Mouse (Mus musculus) layer of hippocampus, adult 2 months (tissue): ENCODE measurements around the gene Nthl1. TPM values are rescaled to one million over a fixed set of nuclear protein-coding genes. Genes with fewer than 3 reads are reported as not detected.

Source experiments
- DNase-seq, 2 experiments: peaks; one replicate each; pipeline ENCODE4 v3.0.0; 2022; ENCODE audit warnings: low spot score in 2 of 2
- H3K27ac ChIP-seq: fragments of 200-600 bp; 2 replicates; pipeline ENCODE4 v1.8.1; 2022
- H3K4me3 ChIP-seq: fragments of 200-600 bp; 2 replicates; pipeline ENCODE4 v1.8.1; 2022; ENCODE audit warnings: mild to moderate bottlenecking
- CTCF ChIP-seq: fragments of 200-600 bp; conservative IDR thresholded peaks from 2 replicates; pipeline ENCODE4 v1.8.1; 2022; ENCODE audit warnings: antibody characterized with exemption, mild to moderate bottlenecking, moderate library complexity
- microRNA-seq, 2 experiments: library from miRNA; unstranded; fragments of <30 nt; microRNA quantifications; one replicate each; pipeline ENCODE4 v1.2.0; 2021
- total RNA-seq, 2 experiments: library from RNA; stranded (reverse); gene quantifications; 2 replicates each; pipeline ENCODE4 v1.2.3; 2021

Gene Nthl1
- total RNA-seq, 2 experiments from 2014 or later, result 6.2 to 6.8 TPM

DNA sequence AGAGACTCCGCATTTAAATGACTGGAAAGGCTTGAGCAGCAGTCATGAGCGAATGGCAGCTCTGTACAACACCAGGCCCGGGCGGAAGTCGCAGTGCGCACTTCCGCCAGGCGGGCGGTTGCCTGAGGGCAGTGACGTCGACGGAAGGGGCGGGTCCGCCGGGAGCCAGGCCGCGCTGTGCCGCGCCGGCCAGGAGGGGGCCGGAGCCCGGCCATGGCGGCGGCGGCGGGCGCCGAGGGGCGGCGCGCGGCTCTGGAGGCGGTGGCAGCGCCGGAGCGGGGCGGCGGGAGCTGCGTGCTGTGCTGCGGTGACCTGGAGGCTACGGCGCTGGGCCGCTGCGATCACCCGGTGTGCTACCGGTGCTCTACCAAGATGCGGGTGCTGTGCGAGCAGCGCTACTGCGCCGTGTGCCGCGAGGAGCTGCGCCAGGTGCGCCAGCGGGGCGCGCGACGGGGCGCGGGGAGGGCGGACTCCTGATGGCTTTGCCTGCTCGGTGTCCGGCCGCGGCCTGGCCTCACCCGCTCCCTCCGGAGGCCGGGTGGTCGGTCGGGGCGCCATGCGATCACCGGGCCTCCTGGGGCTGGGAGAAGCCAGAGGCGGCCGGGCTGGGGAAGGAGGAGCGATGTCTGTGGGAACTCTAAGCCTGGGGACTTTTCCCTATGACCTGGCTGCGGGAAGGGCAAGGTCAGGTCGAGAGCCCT lies 37.2 kb downstream of the Nthl1 start, which contains the start of gene Zfp598:
Gene Zfp598 (plus strand): TSS at position 143 of the 701 bp plus-strand sequence.
- peak within 1 kb of the TSS; percentile 94 for H3K27ac ChIP-seq
- peak within 1 kb of the TSS; percentile 90 for H3K4me3 ChIP-seq
- peak; percentile 66 for TF ChIP-seq CTCF
- peak; percentile 95 to 97 for DNase-seq

- no peak for TF ChIP-seq CTCF
- H3K4me3 ChIP-seq, result peak overlapping the region; percentile 90
- H3K27ac ChIP-seq, result peak overlapping the region; percentile 94
- DNase-seq, result no peak
Measured at GRCm38 (mm10) chr17:24670246-24670844, 37.9 kb downstream of the Nthl1 start.

- no peak for DNase-seq
- Histone ChIP-seq H3K27ac (no peak overlapping the region), H3K4me3 (peak overlapping the region; percentile 1; the same call in 1 of the 2 replicates)
- TF ChIP-seq CTCF, result no peak
Measured at GRCm38 (mm10) chr17:24671346-24671745, 38.9 kb downstream of the Nthl1 start.

DNA sequence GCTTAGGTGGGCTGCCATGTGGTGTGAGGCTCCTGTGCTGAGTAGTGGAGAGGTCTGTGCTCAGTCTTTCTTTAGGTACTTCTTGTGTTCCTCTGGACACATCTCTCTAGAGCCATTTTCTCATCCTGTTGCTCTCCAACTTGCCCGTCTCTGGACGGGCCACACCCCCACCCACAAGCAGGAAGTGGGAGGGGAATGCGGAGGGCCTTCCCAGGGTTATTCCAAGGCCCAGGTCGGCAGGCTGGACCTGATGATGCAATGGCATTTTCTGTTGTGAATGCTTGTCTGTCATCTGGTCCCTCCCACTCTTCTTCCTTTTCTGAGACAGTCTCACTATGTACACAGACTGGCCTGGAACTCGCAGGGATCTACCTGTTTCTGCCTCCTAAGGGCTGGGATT lies 39.7 kb downstream of the Nthl1 start:
- no peak overlapping the region for H3K4me3 ChIP-seq
- DNase-seq, result no peak
- no peak overlapping the region for H3K27ac ChIP-seq
- TF ChIP-seq CTCF, result no peak

DNA sequence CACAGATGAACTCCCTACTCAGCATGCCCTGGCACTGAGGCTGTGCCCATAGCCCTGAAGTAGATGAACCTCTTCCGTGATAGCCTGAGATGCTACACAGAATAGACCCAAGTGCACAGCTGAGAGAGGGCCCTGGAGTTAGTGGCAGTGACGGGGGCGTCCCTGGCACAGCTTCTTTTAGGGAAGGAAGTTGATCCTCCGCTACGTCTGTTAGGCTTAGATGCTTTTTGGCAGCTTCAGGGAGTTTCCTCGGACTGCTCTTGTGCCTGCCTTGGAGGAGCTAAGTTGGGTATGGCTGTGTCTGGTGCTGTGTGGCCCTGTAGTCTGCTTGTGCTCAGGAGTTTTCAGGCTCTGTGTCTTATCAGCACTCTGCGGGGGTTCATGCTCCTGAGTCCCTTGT lies 41.8 kb downstream of the Nthl1 start:
- no peak for TF ChIP-seq CTCF
- Histone ChIP-seq H3K4me3 (no peak overlapping the region), H3K27ac (no peak overlapping the region)
- DNase-seq, result peak; percentile 51 to 75

DNA sequence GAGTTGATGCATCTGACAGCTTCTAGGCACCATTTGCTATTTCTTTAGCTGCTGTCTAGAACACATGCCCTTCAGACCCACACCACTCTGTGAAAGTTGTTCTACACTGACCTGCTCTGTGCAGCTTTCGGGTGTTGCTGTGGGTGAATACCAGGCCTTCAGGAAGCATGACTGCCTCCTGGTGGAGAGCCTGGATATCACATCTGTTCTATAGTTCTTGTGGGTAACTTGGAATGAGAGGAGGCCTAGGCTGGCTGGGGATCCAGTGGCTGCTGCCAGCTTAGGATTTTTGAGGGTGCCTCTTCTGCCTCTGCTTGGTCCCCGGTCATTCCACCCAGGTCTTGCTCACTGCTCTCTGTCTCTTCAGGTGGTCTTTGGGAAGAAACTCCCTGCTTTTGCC lies 43.7 kb downstream of the Nthl1 start:
- DNase-seq, result peak in 1 of 2 experiments; percentile 71
- TF ChIP-seq CTCF, result peak; percentile 86
- H3K27ac ChIP-seq, result no peak overlapping the region
- H3K4me3 ChIP-seq, result no peak overlapping the region

- DNase-seq, result no peak
- no peak overlapping the region for H3K4me3 ChIP-seq
- no peak overlapping the region for H3K27ac ChIP-seq
- TF ChIP-seq CTCF, result no peak
Measured at GRCm38 (mm10) chr17:24676877-24677276, 44.4 kb downstream of the Nthl1 start.

DNA sequence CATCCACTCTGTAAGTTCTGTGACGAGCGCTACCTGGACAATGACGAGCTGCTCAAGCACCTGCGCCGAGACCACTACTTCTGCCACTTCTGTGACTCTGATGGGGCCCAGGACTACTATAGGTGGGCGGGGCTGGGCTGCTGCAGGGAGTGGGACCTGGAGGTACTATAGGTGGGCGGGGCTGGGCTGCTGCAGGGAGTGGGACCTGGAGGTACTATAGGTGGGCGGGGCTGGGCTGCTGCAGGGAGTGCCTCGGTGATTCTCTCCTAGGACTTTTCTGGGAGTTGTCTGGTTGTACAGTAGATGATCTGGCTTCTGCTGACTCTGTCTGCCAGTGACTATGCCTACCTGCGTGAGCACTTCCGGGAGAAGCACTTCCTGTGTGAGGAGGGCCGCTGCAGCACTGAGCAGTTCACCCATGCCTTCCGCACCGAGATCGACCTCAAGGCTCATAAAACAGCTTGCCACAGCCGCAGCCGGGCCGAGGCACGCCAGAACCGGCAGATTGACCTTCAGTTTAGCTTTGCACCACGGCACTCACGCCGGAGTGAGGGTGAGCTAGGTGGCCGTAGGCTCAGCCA lies 45.1 kb downstream of the Nthl1 start:
- Histone ChIP-seq H3K4me3 (no peak overlapping the region), H3K27ac (no peak overlapping the region)
- no peak for TF ChIP-seq CTCF
- no peak for DNase-seq

GRCm38 (mm10) chr17:24686514-24686913 lies 54.0 kb downstream of the Nthl1 start:
- no peak overlapping the region for H3K4me3 ChIP-seq
- no peak overlapping the region for H3K27ac ChIP-seq
- no peak for TF ChIP-seq CTCF
- no peak for DNase-seq

DNA sequence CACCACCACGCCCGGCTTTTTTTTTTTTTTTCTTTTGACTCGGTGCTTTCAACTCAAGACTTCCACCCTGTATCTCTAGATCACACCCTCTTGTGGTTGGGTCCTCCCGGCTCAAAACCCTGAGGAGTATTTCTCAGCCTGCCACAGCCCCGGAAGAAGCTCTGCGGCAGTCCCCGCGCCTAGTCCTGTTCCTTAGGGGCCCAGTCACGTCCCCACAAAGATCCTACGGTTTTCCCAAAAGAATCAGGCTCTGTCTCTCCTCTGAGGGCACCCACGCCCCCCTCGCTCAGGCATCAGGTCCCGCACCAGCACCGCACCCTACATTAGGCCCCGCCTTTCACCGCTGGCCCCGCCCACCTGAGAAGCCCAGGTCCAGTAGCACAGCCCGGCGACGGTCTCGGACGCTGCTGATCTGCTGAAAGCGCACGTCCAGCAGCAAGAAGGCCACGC lies 54.7 kb downstream of the Nthl1 start:
- Histone ChIP-seq H3K27ac (no peak overlapping the region), H3K4me3 (peak overlapping the region; percentile 89)
- no peak for DNase-seq
- TF ChIP-seq CTCF, result no peak

DNA sequence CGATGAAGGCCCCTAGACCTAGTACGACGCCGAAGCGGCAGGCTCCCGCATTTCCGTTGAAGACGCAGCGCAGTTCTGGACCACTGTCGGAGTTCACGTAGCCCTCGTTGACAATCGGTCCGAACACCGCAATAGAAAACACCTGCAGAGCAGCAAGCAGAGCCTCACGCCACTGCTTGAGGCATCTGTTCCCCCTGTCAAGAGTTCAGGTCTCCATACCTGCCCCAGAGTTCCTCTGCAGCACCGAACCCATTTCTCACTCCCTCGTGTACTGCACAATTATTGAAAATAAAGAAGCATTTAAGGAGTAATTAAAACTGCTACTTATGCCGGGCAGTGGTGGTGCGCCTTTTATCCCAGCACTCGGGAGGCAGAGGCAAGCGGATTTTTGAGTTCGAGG lies 55.1 kb downstream of the Nthl1 start:
- no peak for TF ChIP-seq CTCF
- DNase-seq, result no peak
- Histone ChIP-seq H3K4me3 (peak overlapping the region; percentile 89), H3K27ac (no peak overlapping the region)

Small RNA genes lying within 50 kb of the gene (microRNA-seq; reads per million reads assigned to microRNA genes)
- 6.4 to 11.2 reads per million in 2 experiments for gene Gm24589

Other genes with a start within 250 kb of the Nthl1 start
- gene Rnps1, start 218.1 kb upstream of the Nthl1 start, total RNA-seq, result 100 to 1,000 TPM; 127 to 134 TPM
- gene Eci1, start 206.0 kb upstream of the Nthl1 start, total RNA-seq, result 10 to 100 TPM; 30.7 to 35.5 TPM
- 10 to 100 TPM in 1 of 2 experiments, 1 to 10 TPM in 1; 5.4 to 10.7 TPM for gene Dnase1l2, start 189.6 kb upstream of the Nthl1 start, total RNA-seq
- 10 to 100 TPM; 34.0 to 39.4 TPM for gene E4f1, start 162.4 kb upstream of the Nthl1 start, total RNA-seq
- 10 to 100 TPM; 58.2 to 62.7 TPM for gene Pgp, start 162.3 kb upstream of the Nthl1 start, total RNA-seq
- gene Bricd5, start 158.8 kb upstream of the Nthl1 start, total RNA-seq, result 1 to 10 TPM; 2.0 to 2.3 TPM
- 10 to 100 TPM; 36.0 to 44.9 TPM for gene Mlst8, start 153.6 kb upstream of the Nthl1 start, total RNA-seq
- 100 to 1,000 TPM; 153 to 158 TPM for gene Caskin1, start 144.1 kb upstream of the Nthl1 start, total RNA-seq
- 10 to 100 TPM; 87.9 to 95.5 TPM for gene Traf7, start 104.7 kb upstream of the Nthl1 start, total RNA-seq
- 10 to 100 TPM; 78.2 to 82.2 TPM for gene Rab26, start 98.5 kb upstream of the Nthl1 start, total RNA-seq
- gene Pkd1, start 82.8 kb upstream of the Nthl1 start, total RNA-seq, result 10 to 100 TPM; 87.0 to 93.3 TPM
- gene Tsc2, start 50 bp upstream of the Nthl1 start, total RNA-seq, result 100 to 1,000 TPM; 192 to 223 TPM
- 10 to 100 TPM; 41.9 to 44.1 TPM for gene Slc9a3r2, start 17.6 kb downstream of the Nthl1 start, total RNA-seq
- gene Npw, start 25.8 kb downstream of the Nthl1 start, total RNA-seq, result 1 to 10 TPM; 2.0 to 2.3 TPM
- 10 to 100 TPM; 36.6 to 43.9 TPM for gene Zfp598, start 37.0 kb downstream of the Nthl1 start, total RNA-seq
- 100 to 1,000 TPM; 146 to 155 TPM for gene Syngr3, start 57.3 kb downstream of the Nthl1 start, total RNA-seq
- 10 to 100 TPM; 22.3 to 22.4 TPM for gene Gfer, start 63.5 kb downstream of the Nthl1 start, total RNA-seq
- gene Noxo1, start 63.6 kb downstream of the Nthl1 start, total RNA-seq, result 1 to 10 TPM; 3.3 to 3.4 TPM
- gene Tbl3, start 75.0 kb downstream of the Nthl1 start, total RNA-seq, result 10 to 100 TPM; 30.9 to 32.8 TPM
- gene Rnf151, start 85.4 kb downstream of the Nthl1 start, total RNA-seq, result under 1 TPM in 1 of 2 experiments, not detected in 1; 0.56 TPM
- gene Rps2, start 85.4 kb downstream of the Nthl1 start, total RNA-seq, result 100 to 1,000 TPM; 302 to 315 TPM
- 100 to 1,000 TPM; 210 to 227 TPM for gene Ndufb10, start 91.8 kb downstream of the Nthl1 start, total RNA-seq
- gene Rpl3l, start 95.1 kb downstream of the Nthl1 start, total RNA-seq, result under 1 TPM; 0.38 to 0.61 TPM
- gene Msrb1, start 104.0 kb downstream of the Nthl1 start, total RNA-seq, result 10 to 100 TPM; 32.0 to 40.8 TPM
- not detected for gene Hs3st6, start 120.3 kb downstream of the Nthl1 start, total RNA-seq
- not detected for gene Meiob, start 171.6 kb downstream of the Nthl1 start, total RNA-seq
- 100 to 1,000 TPM; 135 to 137 TPM for gene Hagh, start 207.5 kb downstream of the Nthl1 start, total RNA-seq
- gene Fahd1, start 217.7 kb downstream of the Nthl1 start, total RNA-seq, result 10 to 100 TPM; 21.1 to 22.4 TPM
- gene Igfals, start 233.3 kb downstream of the Nthl1 start, total RNA-seq, result under 1 TPM in 1 of 2 experiments, not detected in 1; 0.34 TPM